Mouse (Mus musculus): Measurements from ENCODE around the gene Cd300lb. TPM values are rescaled to one million over a fixed set of nuclear protein-coding genes. Genes with fewer than 3 reads are reported as not detected.

Cd300lb gene
- polyA plus RNA-seq (2017; shearing (Covaris generic)), result under 1 TPM; 0.56 to 0.66 TPM

DNA sequence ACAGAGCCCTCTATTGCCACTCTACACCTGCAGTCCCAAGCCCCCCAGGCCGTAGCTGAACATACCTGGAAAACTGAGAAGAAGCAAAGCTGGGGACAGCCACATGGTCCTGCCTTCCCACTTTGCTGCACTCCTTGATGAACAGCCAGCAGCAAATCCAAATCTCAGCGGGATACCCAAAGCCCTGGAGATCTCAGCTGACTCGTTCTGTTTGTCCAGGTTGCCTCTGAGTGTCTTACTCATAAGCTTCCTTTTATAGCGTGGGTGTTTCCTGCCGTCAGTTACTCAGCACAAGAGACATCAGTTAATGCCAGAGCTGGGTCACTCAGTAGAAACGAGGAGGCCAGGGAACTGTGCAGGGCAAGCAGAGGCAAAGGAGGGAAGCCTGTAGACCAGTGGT is at the start of gene Cd300lb:
Gene Cd300lb, minus strand, starts transcription at position 243 of the 400 bp plus-strand sequence.

DNA sequence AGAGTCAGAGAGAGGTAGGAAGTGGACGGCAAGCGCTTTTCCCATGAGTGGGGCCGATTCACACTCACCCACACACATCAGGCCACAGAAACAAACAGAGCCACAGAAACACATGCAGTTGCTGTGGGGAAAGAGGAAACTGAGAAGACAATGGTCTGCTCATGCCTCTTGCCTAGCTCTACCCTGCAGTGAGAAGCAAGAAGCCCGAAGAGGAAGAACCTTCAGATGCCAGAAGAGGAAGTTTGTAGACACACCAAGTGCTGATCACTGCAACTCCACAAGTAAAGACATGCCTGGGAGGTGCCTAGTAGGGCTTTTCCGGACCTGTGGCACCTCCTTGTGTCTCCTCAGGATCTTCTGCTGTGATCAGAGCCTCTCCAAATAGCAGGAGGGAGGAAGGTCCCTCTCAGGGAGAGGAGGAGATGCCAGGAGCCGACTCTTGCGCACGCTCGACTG is 34.6 kb upstream of the Cd300lb start, which contains the start of gene Cd300c:
Gene Cd300c, minus strand, starts transcription at position 406 of the 456 bp plus-strand sequence.

DNA sequence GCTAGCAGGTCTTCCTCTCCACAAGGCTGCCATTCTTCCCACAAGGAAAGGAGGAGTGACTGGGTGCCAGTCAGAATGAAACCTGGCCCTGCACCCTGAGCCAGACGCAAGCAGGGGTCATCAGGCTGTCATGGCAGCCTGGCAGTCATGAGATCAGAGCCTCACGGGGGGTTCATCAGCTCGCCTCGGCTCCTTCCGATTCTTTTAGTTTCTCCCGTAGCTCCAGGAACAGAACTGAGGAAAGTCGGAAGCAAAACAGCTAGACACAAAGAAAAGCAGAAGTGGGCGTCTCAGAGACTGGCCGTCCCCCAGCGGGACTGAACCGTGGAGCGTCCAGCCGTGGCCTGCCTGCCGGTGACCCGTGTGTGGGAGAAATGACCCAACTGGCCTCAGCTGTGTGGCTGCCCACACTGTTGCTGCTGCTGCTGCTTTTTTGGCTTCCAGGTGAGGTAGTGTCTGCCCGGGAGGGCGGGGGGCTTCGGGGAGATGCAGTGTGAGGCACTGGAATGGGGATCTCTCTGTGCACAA is 44.1 kb downstream of the Cd300lb start, which contains the start of gene Cd300a:
Gene Cd300a, plus strand, starts transcription at position 51 of the 528 bp plus-strand sequence.

Other genes with a start within 250 kb of the Cd300lb start
- gene Dnaic2, start 207.0 kb downstream of the Cd300lb start, polyA plus RNA-seq (2017; shearing (Covaris generic)), result not detected
- gene Kif19a, start 169.0 kb downstream of the Cd300lb start, polyA plus RNA-seq (2017; shearing (Covaris generic)), result under 1 TPM; 0.57 to 0.62 TPM
- under 1 TPM in 1 of 2 experiments, not detected in 1; 0.85 TPM for gene Btbd17, start 138.4 kb downstream of the Cd300lb start, polyA plus RNA-seq (2017; shearing (Covaris generic))
- gene Gpr142, start 135.5 kb downstream of the Cd300lb start, polyA plus RNA-seq (2017; shearing (Covaris generic)), result not detected
- gene Gprc5c, start 83.2 kb downstream of the Cd300lb start, polyA plus RNA-seq (2017; shearing (Covaris generic)), result under 1 TPM in 1 of 2 experiments, not detected in 1; 0.23 TPM
- gene Cd300a, start 44.3 kb downstream of the Cd300lb start, polyA plus RNA-seq (2017; shearing (Covaris generic)), result 1 to 10 TPM in 1 of 2 experiments, under 1 TPM in 1; 0.32 to 2.8 TPM
- under 1 TPM in 1 of 2 experiments, not detected in 1; 0.26 TPM for gene Cd300c, start 34.8 kb upstream of the Cd300lb start, polyA plus RNA-seq (2017; shearing (Covaris generic))
- gene Cd300ld, start 55.5 kb upstream of the Cd300lb start, polyA plus RNA-seq (2017; shearing (Covaris generic)), result 1 to 10 TPM in 1 of 2 experiments, not detected in 1; 1.1 TPM
- gene Cd300c2, start 67.5 kb upstream of the Cd300lb start, polyA plus RNA-seq (2017; shearing (Covaris generic)), result 1 to 10 TPM in 1 of 2 experiments, under 1 TPM in 1; 0.61 to 3.9 TPM
- gene Cd300ld2, start 81.8 kb upstream of the Cd300lb start, polyA plus RNA-seq (2017; shearing (Covaris generic)), result under 1 TPM in 1 of 2 experiments, not detected in 1; 0.75 TPM
- gene Cd300ld4, start 92.6 kb upstream of the Cd300lb start, polyA plus RNA-seq (2017; shearing (Covaris generic)), result not detected
- not detected for gene Cd300ld5, start 103.4 kb upstream of the Cd300lb start, polyA plus RNA-seq (2017; shearing (Covaris generic))
- gene Cd300ld3, start 114.0 kb upstream of the Cd300lb start, polyA plus RNA-seq (2017; shearing (Covaris generic)), result not detected
- gene Cd300e, start 127.8 kb upstream of the Cd300lb start, polyA plus RNA-seq (2017; shearing (Covaris generic)), result under 1 TPM in 1 of 2 experiments, not detected in 1; 0.73 TPM
- gene Rab37, start 157.0 kb upstream of the Cd300lb start, polyA plus RNA-seq (2017; shearing (Covaris generic)), result 100 to 1,000 TPM; 161 to 191 TPM
- 1 to 10 TPM in 1 of 2 experiments, under 1 TPM in 1; 0.60 to 4.1 TPM for gene Cd300lf, start 199.6 kb upstream of the Cd300lb start, polyA plus RNA-seq (2017; shearing (Covaris generic))
- gene Slc9a3r1, start 229.0 kb upstream of the Cd300lb start, polyA plus RNA-seq (2017; shearing (Covaris generic)), result 100 to 1,000 TPM; 316 to 490 TPM

Measured in activated CD4-positive, CD25-positive, alpha-beta regulatory T cell (primary cell).